Mouse (Mus musculus) heart, postnatal 14 days (tissue): ENCODE measurements around the gene Zfp809. TPM values are rescaled to one million over a fixed set of nuclear protein-coding genes. Genes with fewer than 3 reads are reported as not detected.

Experiments
- DNase-seq, 2 experiments: peaks; one replicate each; pipeline ENCODE4 v3.0.0; 2021 to 2022
- intact Hi-C: fragments of 180-260 bp; cut with DNase I; formaldehyde crosslinking; loops from one replicate; pipeline ENCODE4 v1.15.1; 2025
- total RNA-seq, 2 experiments: library from RNA; stranded (reverse); gene quantifications; 2 replicates each; pipeline ENCODE4 v1.2.3; 2021

The Zfp809 gene
- total RNA-seq, 2 experiments from 2014 or later, result 40.2 to 40.8 TPM

- intact Hi-C loops, result no loop called here
- DNase-seq, result peak; percentile 54 to 72
These were observed 33.9 kb downstream of the Zfp809 start, which contains the start of gene Zfp599 for GRCm38 (mm10) chr9:22259184-22260091. Gene Zfp599 (minus strand): TSS chr9:22259895.

- no peak for DNase-seq
- intact Hi-C loops, result no loop called here
These were observed 34.5 kb downstream of the Zfp809 start for GRCm38 (mm10) chr9:22260092-22260422.

- intact Hi-C loops, result no loop called here
- DNase-seq, result no peak
These were observed 36.1 kb downstream of the Zfp809 start for GRCm38 (mm10) chr9:22261594-22261993.

GRCm38 (mm10) chr9:22262611-22263010 is 37.1 kb downstream of the Zfp809 start:
- intact Hi-C loops, result no loop called here
- no peak for DNase-seq

GRCm38 (mm10) chr9:22268886-22269285 is 43.4 kb downstream of the Zfp809 start:
- DNase-seq, result no peak
- intact Hi-C loops, result no loop called here

GRCm38 (mm10) chr9:22278733-22279132 is 53.2 kb downstream of the Zfp809 start:
- no peak for DNase-seq
- intact Hi-C loops, result no loop called here

Other genes starting within 250 kb of the Zfp809 start
- gene Rgl3, start 236.3 kb upstream of the Zfp809 start, total RNA-seq, result 1 to 10 TPM; 1.0 to 1.3 TPM
- gene Ccdc151, start 223.1 kb upstream of the Zfp809 start, total RNA-seq, result under 1 TPM in 1 of 2 experiments, not detected in 1; 0.17 TPM
- gene Prkcsh, start 222.9 kb upstream of the Zfp809 start, total RNA-seq, result 10 to 100 TPM; 66.5 to 66.7 TPM
- gene Elavl3, start 173.7 kb upstream of the Zfp809 start, total RNA-seq, result 1 to 10 TPM in 1 of 2 experiments, under 1 TPM in 1; 0.12 to 1.1 TPM
- gene Gm49318, start 154.5 kb upstream of the Zfp809 start, total RNA-seq, result not detected
- gene Zfp653, start 154.3 kb upstream of the Zfp809 start, total RNA-seq, result 1 to 10 TPM; 5.3 to 6.4 TPM
- 10 to 100 TPM; 91.7 to 91.8 TPM for gene Ecsit, start 140.3 kb upstream of the Zfp809 start, total RNA-seq
- gene Cnn1, start 126.5 kb upstream of the Zfp809 start, total RNA-seq, result 1 to 10 TPM; 5.4 to 9.5 TPM
- gene Elof1, start 108.5 kb upstream of the Zfp809 start, total RNA-seq, result 10 to 100 TPM; 39.5 to 41.5 TPM
- 1 to 10 TPM; 2.2 to 2.6 TPM for gene Acp5, start 90.0 kb upstream of the Zfp809 start, total RNA-seq
- gene Pigyl, start 68.9 kb upstream of the Zfp809 start, total RNA-seq, result 10 to 100 TPM; 42.8 to 44.2 TPM
- under 1 TPM; 0.17 to 0.27 TPM for gene Zfp872, start 37.6 kb upstream of the Zfp809 start, total RNA-seq
- gene Zfp599, start 34.2 kb downstream of the Zfp809 start, total RNA-seq, result 1 to 10 TPM in 1 of 2 experiments, under 1 TPM in 1; 0.60 to 1.0 TPM
- gene Zfp810, start 81.9 kb downstream of the Zfp809 start, total RNA-seq, result 1 to 10 TPM; 7.1 to 8.9 TPM
- 1 to 10 TPM; 6.0 to 9.2 TPM for gene Anln, start 163.5 kb downstream of the Zfp809 start, total RNA-seq
- under 1 TPM; 0.39 to 0.55 TPM for gene 9530077C05Rik, start 185.8 kb downstream of the Zfp809 start, total RNA-seq
- not detected for gene Gm17545, start 228.6 kb downstream of the Zfp809 start, total RNA-seq
- 10 to 100 TPM; 39.4 to 39.5 TPM for gene Rp9, start 244.0 kb downstream of the Zfp809 start, total RNA-seq